Mouse (Mus musculus): ENCODE results near the gene Dse. TPM values are rescaled to one million over a fixed set of nuclear protein-coding genes. Genes with fewer than 3 reads are reported as not detected.

Dse gene
- polyA plus RNA-seq, 1 experiment from 2014 or later, result 15.2 TPM

- Histone ChIP-seq H3K9me3 (0 out of 2 replicates have a peak, but pooled peaks cover 3% of the 10 kb centered on the region), H3K27ac (replicated peaks) (no peak overlapping the region; the same call in 1 of the 2 replicates), H3K36me3 (peaks cover 12% of the 10 kb centered on the region; the same call in 1 of the 2 replicates), H3K27me3 (replicated peaks) (no peaks in the 10 kb centered on the region), H3K4me1 (peaks cover 51% of the 10 kb centered on the region), H3K9ac (no peak overlapping the region), H3K4me2 (no peak overlapping the region), H3K4me3 (no peak overlapping the region)
- WGBS, result 68% methylated on average over 1 of the region's 1 CpGs
- ATAC-seq (ENCODE audit: extremely low read depth, insufficient number of reproducible peaks, low FRiP score, low TSS enrichment), result no peak
Measured at GRCm38 (mm10) chr10:34200689-34201088, 6.8 kb downstream of the Dse start.

- Histone ChIP-seq H3K9me3 (0 out of 2 replicates have a peak, but pooled peaks cover 3% of the 10 kb centered on the region), H3K4me3 (no peak overlapping the region), H3K4me1 (peaks cover 57% of the 10 kb centered on the region), H3K36me3 (peaks cover 12% of the 10 kb centered on the region; the same call in 1 of the 2 replicates), H3K27me3 (replicated peaks) (no peaks in the 10 kb centered on the region), H3K4me2 (peak overlapping the region; percentile 12), H3K9ac (no peak overlapping the region), H3K27ac (replicated peaks) (peak overlapping the region; percentile 57)
- 37% methylated on average over 3 of the region's 3 CpGs for WGBS
- no peak for ATAC-seq (ENCODE audit: extremely low read depth, insufficient number of reproducible peaks, low FRiP score, low TSS enrichment)
Measured at GRCm38 (mm10) chr10:34198574-34198973, 8.9 kb downstream of the Dse start.

GRCm38 (mm10) chr10:34198061-34198460 is 9.5 kb downstream of the Dse start:
- no peak for ATAC-seq (ENCODE audit: extremely low read depth, insufficient number of reproducible peaks, low FRiP score, low TSS enrichment)
- H3K4me3 ChIP-seq, result no peak overlapping the region
- H3K27ac ChIP-seq (replicated peaks), result peak overlapping the region; percentile 57
- 11% methylated on average over 3 of the region's 3 CpGs for WGBS
- H3K9me3 ChIP-seq, result 0 out of 2 replicates have a peak, but pooled peaks cover 3% of the 10 kb centered on the region
- peaks cover 60% of the 10 kb centered on the region for H3K4me1 ChIP-seq
- H3K36me3 ChIP-seq, result peaks cover 7% of the 10 kb centered on the region; the same call in 1 of the 2 replicates
- no peaks in the 10 kb centered on the region for H3K27me3 ChIP-seq (replicated peaks)
- H3K9ac ChIP-seq, result no peak overlapping the region
- peak overlapping the region; percentile 12 for H3K4me2 ChIP-seq

GRCm38 (mm10) chr10:34197269-34197668 is 10.2 kb downstream of the Dse start:
- Histone ChIP-seq H3K9ac (no peak overlapping the region), H3K9me3 (peaks cover 3% of the 10 kb centered on the region; the same call in 1 of the 2 replicates), H3K4me1 (peaks cover 57% of the 10 kb centered on the region), H3K4me2 (no peak overlapping the region), H3K36me3 (peaks cover 6% of the 10 kb centered on the region; the same call in 1 of the 2 replicates), H3K27me3 (replicated peaks) (no peaks in the 10 kb centered on the region), H3K4me3 (no peak overlapping the region), H3K27ac (replicated peaks) (0 out of 2 replicates have a peak overlapping the region, but pooled peaks have one; percentile 57)
- ATAC-seq (ENCODE audit: extremely low read depth, insufficient number of reproducible peaks, low FRiP score, low TSS enrichment), result no peak
- whole genome bisulfite sequencing, result 68% methylated on average over 3 of the region's 3 CpGs

GRCm38 (mm10) chr10:34194957-34195356 is 12.6 kb downstream of the Dse start:
- no peak overlapping the region for H3K27ac ChIP-seq (replicated peaks)
- peaks cover 4% of the 10 kb centered on the region; the same call in 1 of the 2 replicates for H3K36me3 ChIP-seq
- ATAC-seq (ENCODE audit: extremely low read depth, insufficient number of reproducible peaks, low FRiP score, low TSS enrichment), result no peak

GRCm38 (mm10) chr10:34194503-34194902 is 13.0 kb downstream of the Dse start:
- whole genome bisulfite sequencing, result 69% methylated on average over 5 of the region's 5 CpGs
- no peak for ATAC-seq (ENCODE audit: extremely low read depth, insufficient number of reproducible peaks, low FRiP score, low TSS enrichment)
- peaks cover under 1% of the 10 kb centered on the region; the same call in 1 of the 2 replicates for H3K9me3 ChIP-seq

More at GRCm38 (mm10) chr10:34194957-34195356, 12.6 kb downstream of the Dse start:
- Histone ChIP-seq H3K27me3 (replicated peaks) (no peaks in the 10 kb centered on the region), H3K9me3 (peaks cover 3% of the 10 kb centered on the region; the same call in 1 of the 2 replicates), H3K4me2 (no peak overlapping the region), H3K9ac (no peak overlapping the region), H3K4me1 (peaks cover 54% of the 10 kb centered on the region), H3K4me3 (no peak overlapping the region)
- WGBS, result 36% methylated on average over 2 of the region's 2 CpGs

GRCm38 (mm10) chr10:34186571-34187260 is 20.8 kb downstream of the Dse start:
- H3K27me3 ChIP-seq (replicated peaks), result no peaks in the 10 kb centered on the region
- ATAC-seq (ENCODE audit: extremely low read depth, insufficient number of reproducible peaks, low FRiP score, low TSS enrichment), result no peak
- H3K9ac ChIP-seq, result peak overlapping the region; percentile 47; the same call in 1 of the 2 replicates
- H3K27ac ChIP-seq (replicated peaks), result peak overlapping the region; percentile 39
- H3K9me3 ChIP-seq, result no peaks in the 10 kb centered on the region
- 57% methylated on average over 10 of the region's 10 CpGs for WGBS
- H3K4me2 ChIP-seq, result peak overlapping the region; percentile 44
- H3K36me3 ChIP-seq, result peaks cover 17% of the 10 kb centered on the region
- no peak overlapping the region for H3K4me3 ChIP-seq
- H3K4me1 ChIP-seq, result peaks cover 40% of the 10 kb centered on the region

More at GRCm38 (mm10) chr10:34194503-34194902, 13.0 kb downstream of the Dse start:
- Histone ChIP-seq H3K9ac (no peak overlapping the region), H3K27me3 (replicated peaks) (no peaks in the 10 kb centered on the region), H3K4me3 (no peak overlapping the region), H3K4me1 (peaks cover 51% of the 10 kb centered on the region), H3K4me2 (no peak overlapping the region), H3K27ac (replicated peaks) (no peak overlapping the region), H3K36me3 (0 out of 2 replicates have a peak, but pooled peaks cover under 1% of the 10 kb centered on the region)

- WGBS, result 63% methylated on average over 4 of the region's 4 CpGs
- H3K9ac ChIP-seq, result no peak overlapping the region
- no peak for ATAC-seq (ENCODE audit: extremely low read depth, insufficient number of reproducible peaks, low FRiP score, low TSS enrichment)
Measured at GRCm38 (mm10) chr10:34185556-34185955, 22.0 kb downstream of the Dse start.

GRCm38 (mm10) chr10:34184956-34185355 is 22.6 kb downstream of the Dse start:
- Histone ChIP-seq H3K9ac (no peak overlapping the region), H3K9me3 (no peaks in the 10 kb centered on the region), H3K4me2 (no peak overlapping the region), H3K4me3 (no peak overlapping the region), H3K27me3 (replicated peaks) (no peaks in the 10 kb centered on the region), H3K4me1 (peaks cover 40% of the 10 kb centered on the region), H3K27ac (replicated peaks) (no peak overlapping the region), H3K36me3 (peaks cover 20% of the 10 kb centered on the region)
- 45% methylated on average over 1 of the region's 1 CpGs for WGBS
- no peak for ATAC-seq (ENCODE audit: extremely low read depth, insufficient number of reproducible peaks, low FRiP score, low TSS enrichment)

More at GRCm38 (mm10) chr10:34185556-34185955, 22.0 kb downstream of the Dse start:
- H3K9me3 ChIP-seq, result no peaks in the 10 kb centered on the region
- peaks cover 40% of the 10 kb centered on the region for H3K4me1 ChIP-seq
- H3K27ac ChIP-seq (replicated peaks), result no peak overlapping the region
- no peak overlapping the region for H3K4me2 ChIP-seq
- no peak overlapping the region for H3K4me3 ChIP-seq
- H3K36me3 ChIP-seq, result peaks cover 17% of the 10 kb centered on the region
- H3K27me3 ChIP-seq (replicated peaks), result no peaks in the 10 kb centered on the region

GRCm38 (mm10) chr10:34183731-34184130 is 23.8 kb downstream of the Dse start:
- no peak overlapping the region for H3K9ac ChIP-seq
- H3K27ac ChIP-seq (replicated peaks), result no peak overlapping the region
- peaks cover 40% of the 10 kb centered on the region for H3K4me1 ChIP-seq
- no peaks in the 10 kb centered on the region for H3K9me3 ChIP-seq
- H3K4me3 ChIP-seq, result no peak overlapping the region
- no peak overlapping the region for H3K4me2 ChIP-seq
- H3K27me3 ChIP-seq (replicated peaks), result no peaks in the 10 kb centered on the region
- H3K36me3 ChIP-seq, result peaks cover 25% of the 10 kb centered on the region
- WGBS, result 83% methylated on average over 7 of the region's 7 CpGs
- ATAC-seq (ENCODE audit: extremely low read depth, insufficient number of reproducible peaks, low FRiP score, low TSS enrichment), result no peak

GRCm38 (mm10) chr10:34175870-34176606 is 31.5 kb downstream of the Dse start:
- Histone ChIP-seq H3K4me3 (no peak overlapping the region), H3K9me3 (no peaks in the 10 kb centered on the region), H3K4me1 (peaks cover 19% of the 10 kb centered on the region), H3K4me2 (no peak overlapping the region), H3K9ac (no peak overlapping the region), H3K27me3 (replicated peaks) (no peaks in the 10 kb centered on the region), H3K36me3 (peaks cover 9% of the 10 kb centered on the region), H3K27ac (replicated peaks) (no peak overlapping the region)
- ATAC-seq (ENCODE audit: extremely low read depth, insufficient number of reproducible peaks, low FRiP score, low TSS enrichment), result no peak
- 48% methylated on average over 8 of the region's 8 CpGs for WGBS

All from heart, embryonic 13.5 days (tissue).